16 mouse cellular contexts compared by ENCODE assay signal in the genomic region with DNA sequence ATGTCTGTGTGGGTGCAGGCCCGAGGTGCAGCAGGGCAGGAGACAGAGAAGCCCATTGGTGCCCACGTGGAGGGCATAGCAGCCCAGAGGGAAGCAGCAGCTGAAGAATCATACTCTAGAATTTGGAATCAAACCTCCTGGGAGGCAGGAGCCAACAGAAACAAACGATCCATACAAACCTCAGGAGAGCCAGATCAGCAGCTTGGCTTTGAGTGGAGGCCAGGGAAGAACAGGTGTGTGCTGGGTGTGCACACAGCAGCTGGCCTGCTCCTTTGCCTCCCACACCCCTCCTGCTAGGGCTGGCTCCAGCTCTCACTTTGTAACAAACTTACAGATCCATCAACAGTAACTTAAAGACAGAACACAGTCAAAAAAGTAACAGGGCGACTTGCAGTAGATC.
DNase-seq lines count a peak whose midpoint lies in the region; ATAC-seq and TF ChIP-seq lines count a peak whose summit lies in the region.
"Had no signal": no experiment of that assay in that cellular context is flagged by ENCODE, and none has a peak within 500 bp of the region (broad histone marks: within the 10 kb centered on the region; RNA-seq: fewer than 3 reads in every experiment).

No protein-coding gene starts in this region.

- no peak overlapping the region for H3K4me3 ChIP-seq in kidney, adult 2 months (ENCODE audit: insufficient read depth, low read depth, low read length)
- H3K4me3 ChIP-seq in limb, embryonic 15.5 days = no peak overlapping the region
- no peak overlapping the region for H3K4me3 ChIP-seq in forebrain, embryonic 13.5 days
- H3K4me3 ChIP-seq: liver, embryonic 12.5 days; midbrain, embryonic 12.5 days had no signal

- H3K9ac ChIP-seq in limb, embryonic 15.5 days = no peak overlapping the region
- no peak overlapping the region for H3K9ac ChIP-seq in forebrain, embryonic 13.5 days
- H3K9ac ChIP-seq: liver, embryonic 12.5 days; midbrain, embryonic 12.5 days had no signal

- no peak for TF ChIP-seq CTCF in kidney, adult 2 months (conservative IDR thresholded peaks at IDR 0.05; ENCODE audit: insufficient read depth, insufficient read length, low read depth, low read length)

- 0 out of 2 replicates have a peak, but pooled peaks have one; percentile 44 for ATAC-seq in limb, embryonic 15.5 days (ENCODE audit: insufficient number of reproducible peaks, low FRiP score, low TSS enrichment, low read depth)
- no peak for ATAC-seq in forebrain, embryonic 13.5 days
- ATAC-seq: activated CD4-positive, CD25-positive, alpha-beta regulatory T cell, adult 4 months; CD4-positive, CD25-positive, alpha-beta regulatory T cell, adult 4 months; liver, embryonic 12.5 days had no signal

- H3K36me3 ChIP-seq in kidney, adult 2 months (ENCODE audit: control insufficient read depth, insufficient read depth, low read length) = no peaks in the 10 kb centered on the region
- peaks cover 5% of the 10 kb centered on the region; the same call in 1 of the 2 replicates for H3K36me3 ChIP-seq in limb, embryonic 15.5 days
- 0 out of 2 replicates have a peak, but pooled peaks cover 4% of the 10 kb centered on the region for H3K36me3 ChIP-seq in forebrain, embryonic 13.5 days (ENCODE audit: poor library complexity, severe bottlenecking)
- H3K36me3 ChIP-seq: liver, embryonic 12.5 days; midbrain, embryonic 12.5 days had no signal

- TF ChIP-seq POLR2A in kidney, adult 2 months (IDR thresholded peaks at IDR 0.05; ENCODE audit: low read depth, low read length) = no peak

- no peak overlapping the region for H3K4me2 ChIP-seq in limb, embryonic 15.5 days
- H3K4me2 ChIP-seq in forebrain, embryonic 13.5 days = no peak overlapping the region
- H3K4me2 ChIP-seq: liver, embryonic 12.5 days; midbrain, embryonic 12.5 days had no signal

- no peaks in the 10 kb centered on the region for H3K9me3 ChIP-seq in limb, embryonic 15.5 days
- no peaks in the 10 kb centered on the region for H3K9me3 ChIP-seq in forebrain, embryonic 13.5 days (replicated peaks)
- H3K9me3 ChIP-seq: liver, embryonic 12.5 days; midbrain, embryonic 12.5 days had no signal

- no peak for DNase-seq in kidney, adult 2 months
- no peak for DNase-seq in kidney, postnatal 10 days
- DNase-seq in testis, postnatal 14 days (ENCODE audit: low spot score) = peak; percentile 73
- DNase-seq in testis, postnatal 10 days (ENCODE audit: low spot score) = no peak
- no peak for DNase-seq in cerebellum, adult 11-12 months
- DNase-seq in thymus, postnatal 4 days = no peak
- DNase-seq: cerebellum, adult 8-10 months; heart, postnatal 10 days; lung, postnatal 10 days; thymus, postnatal 36 days had no signal

- H3K27me3 ChIP-seq in kidney, adult 2 months (replicated peaks; ENCODE audit: control insufficient read depth, insufficient read depth, low read length) = no peaks in the 10 kb centered on the region
- H3K27me3 ChIP-seq in limb, embryonic 15.5 days = no peaks in the 10 kb centered on the region
- no peaks in the 10 kb centered on the region for H3K27me3 ChIP-seq in forebrain, embryonic 13.5 days
- H3K27me3 ChIP-seq: liver, embryonic 12.5 days; midbrain, embryonic 12.5 days had no signal

- WGBS in kidney, adult 2 months = 62% methylated on average over 4 of the region's 4 CpGs
- WGBS in limb, embryonic 15.5 days = 66% methylated on average over 4 of the region's 4 CpGs
- 71% methylated on average over 4 of the region's 4 CpGs for WGBS in forebrain, embryonic 13.5 days

- H3K27ac ChIP-seq in kidney, adult 2 months (ENCODE audit: insufficient read depth, low read depth, low read length) = peak overlapping the region; percentile 28; the same call in 1 of the 2 replicates
- H3K27ac ChIP-seq in limb, embryonic 15.5 days = no peak overlapping the region
- no peak overlapping the region for H3K27ac ChIP-seq in forebrain, embryonic 13.5 days
- H3K27ac ChIP-seq: liver, embryonic 12.5 days; midbrain, embryonic 12.5 days had no signal

- peaks cover 31% of the 10 kb centered on the region for H3K4me1 ChIP-seq in kidney, adult 2 months (ENCODE audit: control insufficient read depth, insufficient read depth, low read length)
- H3K4me1 ChIP-seq in limb, embryonic 15.5 days = peaks cover 4% of the 10 kb centered on the region; the same call in 1 of the 2 replicates
- H3K4me1 ChIP-seq in forebrain, embryonic 13.5 days = no peaks in the 10 kb centered on the region
